Comparison of ENCODE assay signal across 15 mouse cellular contexts in genomic region chr13:38398658-38399057, GRCm38 (mm10). TPM values are rescaled to one million over a fixed set of nuclear protein-coding genes. Genes with fewer than 3 reads are reported as not detected.
DNase-seq lines count a peak whose midpoint lies in the region.
"Had no signal": no experiment of that assay in that cellular context is flagged by ENCODE, and none has a peak within 500 bp of the region (broad histone marks: within the 10 kb centered on the region; RNA-seq: fewer than 3 reads in every experiment).

No protein-coding gene starts in this region.

- no peaks in the 10 kb centered on the region for H3K36me3 ChIP-seq in embryonic facial prominence, embryonic 10.5 days (replicated peaks)
- H3K36me3 ChIP-seq: forebrain, embryonic 10.5 days had no signal

- H3K27ac ChIP-seq in embryonic facial prominence, embryonic 10.5 days (replicated peaks): peak overlapping the region; percentile 30; the same call in 1 of the 2 replicates
- H3K27ac ChIP-seq: forebrain, embryonic 10.5 days had no signal

- peaks cover 24% of the 10 kb centered on the region for H3K4me1 ChIP-seq in embryonic facial prominence, embryonic 10.5 days

- H3K9me3 ChIP-seq in embryonic facial prominence, embryonic 10.5 days: no peaks in the 10 kb centered on the region
- H3K9me3 ChIP-seq: forebrain, embryonic 10.5 days had no signal

- H3K4me3 ChIP-seq in embryonic facial prominence, embryonic 10.5 days: no peak overlapping the region
- H3K4me3 ChIP-seq: forebrain, embryonic 10.5 days had no signal

- intact Hi-C loops in heart, postnatal 10 days (cut with DNase I): no loop called here

- H3K27me3 ChIP-seq in embryonic facial prominence, embryonic 10.5 days (replicated peaks; ENCODE audit: low read depth, poor library complexity, severe bottlenecking): no peaks in the 10 kb centered on the region

- 67% methylated on average over 6 of the region's 6 CpGs for WGBS in embryonic facial prominence, embryonic 10.5 days

- peak; percentile 38 to 40 for DNase-seq in heart, postnatal 10 days
- DNase-seq in heart, postnatal 4 days: no peak
- no peak for DNase-seq in embryonic facial prominence, embryonic 10.5 days (ENCODE audit: low spot score)
- DNase-seq in gastrocnemius, postnatal 25 days: peak; percentile 57
- DNase-seq in lung, postnatal 36 days: peak; percentile 21
- no peak for DNase-seq in cerebellum, postnatal 4 days (ENCODE audit: low spot score in 2 of 2)
- DNase-seq in cerebellum, adult 11-12 months: no peak
- DNase-seq: cerebellum, adult 9-10 months; layer of hippocampus, postnatal 36 days; midbrain, embryonic 14.5 days; spleen, adult 18-20 months; thymus, postnatal 25 days had no signal

RNA-seq across cellular contexts. Expression of gene Bmp6, which starts 53.8 kb away (rescaled TPM):
- 10 to 100 TPM; 18.8 to 20.3 TPM for total RNA-seq in heart, postnatal 10 days (2021)
- 10 to 100 TPM; 20.7 TPM for total RNA-seq in heart, postnatal 4 days (2021)
- polyA plus RNA-seq in embryonic facial prominence, embryonic 10.5 days (2016; fragmentation: Nextera tagmentation; extraction: Ambion mirVana): 0.67 and 0.75 TPM in 2 replicates
- total RNA-seq in gastrocnemius, postnatal 25 days (2021): 1 to 10 TPM; 8.5 to 8.8 TPM
- total RNA-seq: granulocyte monocyte progenitor cell, adult 5-6 weeks; megakaryocyte, adult 5-6 weeks had no signal

Comparison
In these comparisons a context has a peak if more than half of its experiments do, and no peak if none do; other contexts are left out.
1. DNase-seq: peak in heart, postnatal 10 days (2 of 2), gastrocnemius, postnatal 25 days (single experiment) and lung, postnatal 36 days (single experiment); none in heart, postnatal 4 days (single experiment), embryonic facial prominence, embryonic 10.5 days (single experiment), cerebellum, postnatal 4 days (0 of 2) and cerebellum, adult 11-12 months (single experiment).